Mouse (Mus musculus): Measurements from ENCODE around the gene Gm21731. TPM values are rescaled to one million over a fixed set of nuclear protein-coding genes. Genes with fewer than 3 reads are reported as not detected.
"Not testable (repeated sequence)": the region's sequence is repeated elsewhere in the genome, so short reads cannot be mapped to it uniquely, and the experiment has no call there.

Gene Gm21731
- total and polyA plus RNA-seq, 3 experiments = not detected

DNA sequence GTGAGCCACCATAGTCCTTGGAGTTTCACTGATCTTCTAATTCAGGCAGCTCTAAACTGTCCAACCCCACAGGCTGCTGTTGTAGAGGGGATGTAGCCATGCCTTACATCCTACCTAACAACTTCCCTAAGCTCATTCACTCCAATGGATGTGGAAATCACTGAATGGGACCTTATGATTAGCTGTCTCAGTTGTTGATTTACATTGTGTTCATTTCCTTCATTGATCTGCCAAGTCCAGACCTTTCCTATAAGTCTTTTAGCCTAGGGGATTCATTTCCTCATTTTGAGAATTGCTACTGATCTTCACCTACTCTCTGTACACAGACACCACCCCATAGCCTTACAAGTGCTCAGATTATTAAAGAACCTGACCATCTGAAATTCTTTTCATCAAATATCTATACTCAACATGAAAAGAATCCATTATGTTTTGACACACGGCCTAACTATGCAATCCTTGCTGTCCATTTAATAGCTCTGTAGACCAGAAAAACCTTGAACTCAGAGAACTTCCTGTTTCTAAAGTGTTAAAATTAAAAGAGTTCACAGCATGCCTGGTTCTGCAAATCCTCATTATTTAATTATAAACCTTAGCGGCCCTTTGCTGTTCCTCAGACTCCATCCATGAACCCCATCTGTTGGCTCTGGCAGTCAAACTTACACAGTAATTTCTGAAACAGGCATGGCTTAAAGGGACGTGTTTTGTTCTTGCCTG lies 12.5 kb downstream of the Gm21731 start:
- not testable (repeated sequence) for H3K27me3 ChIP-seq (ENCODE audit: control insufficient read depth in 1 of 2, insufficient read depth in 2 of 2, low read length in 2 of 2); H3K4me3 ChIP-seq (ENCODE audit: control insufficient read depth in 1 of 2, insufficient read depth in 1 of 2, low read depth in 2 of 2, low read length in 2 of 2); H3K27ac ChIP-seq (ENCODE audit: control insufficient read depth, low read depth, low read length); H3K9ac ChIP-seq (ENCODE audit: control insufficient read depth, low read depth, low read length, poor library complexity, severe bottlenecking); H3K9me3 ChIP-seq (replicated peaks; ENCODE audit: insufficient read depth, low read length); H3K79me2 ChIP-seq (ENCODE audit: control insufficient read depth, insufficient read depth, low read length, poor library complexity); DNase-seq (ENCODE audit: low read depth, low spot score); H3K36me3 ChIP-seq (ENCODE audit: control insufficient read depth in 1 of 2, insufficient read depth in 2 of 2, low read length in 2 of 2); H3K4me1 ChIP-seq (ENCODE audit: control insufficient read depth in 1 of 2, insufficient read depth in 2 of 2, low read length in 2 of 2)

- not testable (repeated sequence) for H3K36me3 ChIP-seq (ENCODE audit: control insufficient read depth in 1 of 2, insufficient read depth in 2 of 2, low read length in 2 of 2); H3K27me3 ChIP-seq (ENCODE audit: control insufficient read depth in 1 of 2, insufficient read depth in 2 of 2, low read length in 2 of 2); DNase-seq (ENCODE audit: low read depth, low spot score); H3K9me3 ChIP-seq (replicated peaks; ENCODE audit: insufficient read depth, low read length); H3K9ac ChIP-seq (ENCODE audit: control insufficient read depth, low read depth, low read length, poor library complexity, severe bottlenecking); H3K4me3 ChIP-seq (ENCODE audit: control insufficient read depth in 1 of 2, insufficient read depth in 1 of 2, low read depth in 2 of 2, low read length in 2 of 2); H3K4me1 ChIP-seq (ENCODE audit: control insufficient read depth in 1 of 2, insufficient read depth in 2 of 2, low read length in 2 of 2); H3K27ac ChIP-seq (ENCODE audit: control insufficient read depth, low read depth, low read length); H3K79me2 ChIP-seq (ENCODE audit: control insufficient read depth, insufficient read depth, low read length, poor library complexity)
These were observed 20.1 kb downstream of the Gm21731 start for GRCm38 (mm10) chr13:120258817-120259658.

GRCm38 (mm10) chr13:120259718-120260117 lies 20.8 kb downstream of the Gm21731 start:
- not testable (repeated sequence) for H3K4me1 ChIP-seq (ENCODE audit: control insufficient read depth in 1 of 2, insufficient read depth in 2 of 2, low read length in 2 of 2); H3K27me3 ChIP-seq (ENCODE audit: control insufficient read depth in 1 of 2, insufficient read depth in 2 of 2, low read length in 2 of 2); H3K27ac ChIP-seq (ENCODE audit: control insufficient read depth, low read depth, low read length); H3K79me2 ChIP-seq (ENCODE audit: control insufficient read depth, insufficient read depth, low read length, poor library complexity); H3K36me3 ChIP-seq (ENCODE audit: control insufficient read depth in 1 of 2, insufficient read depth in 2 of 2, low read length in 2 of 2); DNase-seq (ENCODE audit: low read depth, low spot score); H3K9ac ChIP-seq (ENCODE audit: control insufficient read depth, low read depth, low read length, poor library complexity, severe bottlenecking); H3K4me3 ChIP-seq (ENCODE audit: control insufficient read depth in 1 of 2, insufficient read depth in 1 of 2, low read depth in 2 of 2, low read length in 2 of 2); H3K9me3 ChIP-seq (replicated peaks; ENCODE audit: insufficient read depth, low read length)

DNA sequence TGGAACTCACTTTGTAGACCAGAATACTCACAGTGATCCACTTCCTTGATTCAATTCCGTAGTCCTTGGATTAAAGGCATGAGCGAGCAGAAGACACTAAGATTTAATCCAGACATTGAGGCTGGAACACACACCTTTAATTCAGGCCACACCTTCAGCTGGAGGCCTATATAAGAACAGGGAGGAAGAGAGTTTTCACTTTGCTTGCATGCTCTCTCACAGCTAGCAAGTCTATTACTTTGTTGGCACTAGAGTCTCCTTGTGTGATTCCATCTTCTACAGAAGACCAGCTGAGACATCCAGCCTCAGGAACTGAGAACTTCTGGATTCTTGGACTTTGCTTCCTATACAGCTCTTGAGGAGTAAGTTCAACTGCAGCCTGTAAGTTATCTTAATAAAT lies 24.0 kb downstream of the Gm21731 start, which contains the start of gene AF067061:
Gene AF067061 (plus strand): TSS at position 245 of the 400 bp plus-strand sequence.
- not testable (repeated sequence) for H3K4me1 ChIP-seq (ENCODE audit: control insufficient read depth in 1 of 2, insufficient read depth in 2 of 2, low read length in 2 of 2); H3K4me3 ChIP-seq (ENCODE audit: control insufficient read depth in 1 of 2, insufficient read depth in 1 of 2, low read depth in 2 of 2, low read length in 2 of 2); H3K9me3 ChIP-seq (replicated peaks; ENCODE audit: insufficient read depth, low read length); DNase-seq (ENCODE audit: low read depth, low spot score); H3K9ac ChIP-seq (ENCODE audit: control insufficient read depth, low read depth, low read length, poor library complexity, severe bottlenecking); H3K27me3 ChIP-seq (ENCODE audit: control insufficient read depth in 1 of 2, insufficient read depth in 2 of 2, low read length in 2 of 2); H3K36me3 ChIP-seq (ENCODE audit: control insufficient read depth in 1 of 2, insufficient read depth in 2 of 2, low read length in 2 of 2); H3K27ac ChIP-seq (ENCODE audit: control insufficient read depth, low read depth, low read length); H3K79me2 ChIP-seq (ENCODE audit: control insufficient read depth, insufficient read depth, low read length, poor library complexity)

DNA sequence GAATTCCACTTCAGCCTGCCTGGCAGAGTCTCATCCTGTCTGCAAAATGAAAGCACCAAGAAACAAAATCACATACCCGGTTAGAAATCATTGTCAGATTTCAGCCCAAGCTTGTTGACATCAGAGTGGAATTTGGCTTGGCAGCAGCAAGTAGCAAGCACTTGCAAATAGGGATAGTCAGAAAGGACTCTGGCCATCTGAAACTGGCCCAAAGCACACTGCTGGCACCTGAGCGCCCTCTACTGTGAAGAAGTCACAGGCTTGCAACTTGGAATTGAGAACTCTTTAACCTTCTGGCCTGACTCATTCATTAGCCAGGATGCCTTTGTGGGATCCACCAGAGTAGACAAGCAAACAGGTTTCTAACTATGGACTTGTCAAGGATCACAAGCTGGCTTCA lies 38.9 kb downstream of the Gm21731 start:
- not testable (repeated sequence) for H3K36me3 ChIP-seq (ENCODE audit: control insufficient read depth in 1 of 2, insufficient read depth in 2 of 2, low read length in 2 of 2); H3K4me3 ChIP-seq (ENCODE audit: control insufficient read depth in 1 of 2, insufficient read depth in 1 of 2, low read depth in 2 of 2, low read length in 2 of 2); H3K79me2 ChIP-seq (ENCODE audit: control insufficient read depth, insufficient read depth, low read length, poor library complexity); H3K27me3 ChIP-seq (ENCODE audit: control insufficient read depth in 1 of 2, insufficient read depth in 2 of 2, low read length in 2 of 2); H3K27ac ChIP-seq (ENCODE audit: control insufficient read depth, low read depth, low read length); H3K4me1 ChIP-seq (ENCODE audit: control insufficient read depth in 1 of 2, insufficient read depth in 2 of 2, low read length in 2 of 2); H3K9ac ChIP-seq (ENCODE audit: control insufficient read depth, low read depth, low read length, poor library complexity, severe bottlenecking); H3K9me3 ChIP-seq (replicated peaks; ENCODE audit: insufficient read depth, low read length); DNase-seq (ENCODE audit: low read depth, low spot score)
